Mouse (Mus musculus) layer of hippocampus, adult 18-20 months (tissue): Measurements from ENCODE around the gene Gm20855. TPM values are rescaled to one million over a fixed set of nuclear protein-coding genes. Genes with fewer than 3 reads are reported as not detected.
"Not testable (repeated sequence)": the region's sequence is repeated elsewhere in the genome, so short reads cannot be mapped to it uniquely, and the experiment has no call there.

Experiments
- DNase-seq, 2 experiments: peaks; one replicate each; pipeline ENCODE4 v3.0.0; 2022; ENCODE audit warnings: low spot score in 2 of 2
- long read RNA-seq: library from polyadenylated mRNA; stranded (forward); transcript quantifications from one replicate; pipeline ENCODE4 v2.0.0, GENCODE M21; 2021
- total RNA-seq, 2 experiments: library from RNA; stranded (reverse); gene quantifications; 2 replicates each; pipeline ENCODE4 v1.2.3; 2021

The Gm20855 gene
- total RNA-seq: not detected
- long read RNA-seq: 0 reads

GRCm38 (mm10) chrY:35131733-35132132 is at the start of gene Gm20855:
Gm20855 (minus strand) TSS chrY:35131833.
- not testable (repeated sequence) for DNase-seq
